Mouse (Mus musculus) E14TG2a.4 (cell line): ENCODE results near the gene Bpgm.

Experiments
- CTCF ChIP-seq: conservative IDR thresholded peaks from 2 replicates; pipeline ENCODE4 v1.5.1; 2014; ENCODE audit warnings: low read length
- NANOG ChIP-seq: IDR thresholded peaks from 2 replicates; pipeline ENCODE4 v1.6.1; 2014; ENCODE audit warnings: borderline replicate concordance, low read length, mixed read lengths
- POU5F1 ChIP-seq: IDR thresholded peaks from 2 replicates; pipeline ENCODE4 v1.6.1; 2014; ENCODE audit warnings: low read length, borderline replicate concordance

DNA sequence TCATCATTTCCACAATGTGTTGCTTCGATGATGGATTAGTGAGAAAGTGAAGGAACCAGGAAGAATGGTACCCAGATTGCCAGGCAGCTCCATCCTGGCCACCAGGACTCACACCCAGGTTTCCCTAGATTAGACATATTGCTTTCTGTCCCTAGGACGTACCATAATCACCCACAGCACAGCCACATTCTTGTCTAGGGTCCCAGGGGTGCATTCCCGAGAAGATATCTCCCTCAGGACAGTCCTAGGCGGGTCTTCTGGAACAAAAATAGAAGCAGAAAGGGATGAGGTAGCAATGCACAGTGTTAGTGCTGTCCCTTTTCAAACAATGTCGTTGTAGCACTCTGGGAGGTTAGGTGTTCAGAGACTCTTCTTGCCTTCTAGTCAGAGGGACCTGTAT, 57.9 kb downstream of the Bpgm start:
- TF ChIP-seq CTCF (no peak), NANOG (no peak), POU5F1 (no peak)
